Mouse (Mus musculus) spleen, embryonic (tissue): ENCODE results near the gene Prkce.

Experiments used
- CTCF ChIA-PET: fragments of 350-600 bp; sonication (Branson Sonifier 250); formaldehyde crosslinking; loops from one replicate; lab custom pipeline; 2022; lab: Charles Lee

Prkce gene

DNA sequence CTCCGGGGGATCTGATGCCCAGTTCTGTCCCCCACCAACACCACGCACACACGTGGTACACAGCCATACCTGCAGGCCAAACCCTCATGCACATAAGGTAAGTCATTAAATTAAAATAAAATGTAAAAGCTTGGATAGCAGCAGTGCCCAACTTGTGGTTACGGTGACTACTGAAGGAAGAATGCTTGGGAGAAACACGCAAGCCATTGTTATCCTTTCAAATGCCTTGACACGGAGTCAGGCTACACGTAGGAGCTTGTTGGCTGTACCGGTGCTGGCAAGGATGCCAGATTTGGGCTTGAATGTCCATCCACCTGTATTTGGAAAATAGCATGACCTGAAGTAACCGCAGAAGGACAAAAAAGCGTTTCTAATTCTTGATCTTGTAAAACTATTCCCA lies 423.7 kb downstream of the Prkce start:
- CTCF ChIA-PET = interaction anchor here (0.5 kb wide), 1 partner anchor 84 kb away, joined by 4 read pairs; no protein-coding TSS in a partner anchor

DNA sequence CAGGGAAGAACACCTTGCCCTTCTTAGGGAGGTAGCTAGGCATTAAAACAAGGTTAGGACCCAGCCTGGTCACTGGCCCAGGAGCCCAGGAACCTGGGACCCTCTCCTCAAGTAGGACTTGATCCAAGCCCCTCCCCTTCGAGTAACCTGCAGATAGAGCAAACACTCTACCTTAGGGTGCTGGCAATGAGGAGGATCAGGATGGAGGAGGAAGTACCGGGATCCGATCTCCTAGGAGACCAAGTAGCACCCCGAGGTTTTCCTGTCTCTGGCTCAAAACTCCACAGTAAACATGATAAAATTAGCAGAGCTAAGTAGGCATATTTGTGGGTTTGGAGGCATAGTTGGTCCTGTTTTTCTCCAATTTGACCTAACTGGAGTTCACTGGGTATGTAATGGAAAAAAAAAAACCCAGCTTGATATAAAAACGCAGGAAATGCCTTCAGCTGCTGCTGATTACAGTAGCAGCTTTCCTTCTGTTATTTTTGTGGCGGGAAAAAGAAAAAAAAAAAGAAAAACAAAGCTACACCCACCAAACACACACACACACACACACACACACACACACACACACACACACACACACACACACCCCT lies 425.5 kb downstream of the Prkce start:
- CTCF ChIA-PET = interaction anchor here (1.4 kb wide), 1 partner anchor 13 kb away, joined by 4 read pairs; no protein-coding TSS in a partner anchor

DNA sequence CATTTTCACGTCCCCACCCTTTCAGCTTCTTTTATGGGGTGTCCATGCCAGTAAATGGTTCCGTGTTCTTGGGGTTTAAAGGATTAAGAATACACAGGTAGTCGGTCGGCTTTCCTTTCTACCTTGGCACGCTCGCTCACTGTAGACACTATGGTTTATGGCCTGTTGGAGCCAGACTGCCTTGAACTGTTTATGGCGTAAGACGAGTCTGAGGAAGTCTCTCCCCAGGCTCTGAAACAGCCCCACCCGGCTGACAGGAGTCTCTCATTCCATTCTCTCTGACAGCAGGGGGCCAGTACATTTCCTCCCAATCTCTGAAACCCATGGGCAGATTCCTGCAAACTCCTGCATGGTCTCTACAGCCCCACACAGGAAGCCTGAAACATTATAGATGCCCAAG lies 427.9 kb downstream of the Prkce start:
- CTCF ChIA-PET = no interaction called here

DNA sequence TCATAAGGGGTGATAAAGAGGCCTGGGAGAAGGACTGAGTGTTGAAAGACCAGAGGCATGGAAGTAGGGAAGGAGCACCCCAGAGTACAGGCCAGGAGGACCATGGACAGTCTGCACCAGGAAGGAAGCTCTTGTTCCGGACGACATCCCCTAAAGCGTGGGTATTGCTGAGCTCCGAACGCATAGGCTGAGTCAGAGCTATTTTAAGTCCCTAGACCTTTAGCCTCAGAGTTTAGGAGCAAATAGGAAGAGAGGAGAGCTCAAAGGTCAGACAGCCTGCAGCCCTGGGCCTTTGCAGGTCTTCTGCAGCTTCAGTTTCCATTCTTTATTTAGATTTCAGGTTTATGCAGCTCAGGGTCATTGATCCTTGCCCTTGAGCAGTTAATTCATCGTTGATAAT lies 433.5 kb downstream of the Prkce start:
- CTCF ChIA-PET = no interaction called here

DNA sequence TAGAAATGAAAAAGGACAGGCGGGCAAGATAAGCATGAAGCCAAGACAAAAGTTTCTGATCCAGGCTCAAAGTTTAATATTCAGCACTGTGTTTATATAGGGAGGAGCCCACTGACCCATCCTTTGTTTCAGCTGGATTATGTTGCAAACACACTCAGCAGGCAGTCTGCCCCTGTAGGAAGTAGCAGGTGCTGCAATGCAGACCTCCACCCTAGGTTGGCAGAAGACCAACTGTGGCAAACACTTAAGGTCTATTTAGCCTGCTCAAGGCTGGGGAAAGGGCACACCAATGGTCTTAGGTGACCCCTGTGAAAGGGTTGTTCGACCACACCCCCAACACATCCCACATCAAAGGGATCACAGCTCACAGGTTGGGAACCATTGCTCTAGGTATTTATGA lies 434.3 kb downstream of the Prkce start:
- CTCF ChIA-PET = no interaction called here

DNA sequence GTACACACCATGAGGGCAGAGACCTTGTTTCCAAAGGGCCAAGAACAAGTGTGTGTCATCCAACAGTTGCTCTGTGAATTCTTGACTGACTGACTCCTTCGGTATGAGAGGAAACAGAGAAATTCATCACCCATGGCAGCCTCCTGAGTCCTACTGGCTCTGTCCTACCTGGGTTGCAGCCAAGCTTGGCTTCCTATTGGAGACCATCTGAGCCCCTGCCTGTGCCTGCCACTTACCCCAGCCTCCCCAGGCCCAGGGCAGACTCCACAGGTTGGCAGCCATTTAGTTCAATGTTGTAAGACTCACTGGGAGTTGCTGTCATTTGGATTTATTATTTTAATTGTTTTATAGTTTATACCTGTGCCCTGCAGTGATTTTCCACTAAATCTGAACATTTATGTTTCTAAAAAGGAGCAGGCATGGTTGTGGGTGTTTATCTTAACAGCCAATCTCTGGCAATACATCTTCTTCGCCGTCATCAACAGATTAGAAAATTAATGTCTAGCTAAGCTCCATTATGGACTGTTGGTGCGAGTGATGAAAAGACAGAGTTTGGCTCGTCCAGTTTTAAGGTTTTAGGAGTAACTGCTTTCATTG lies 436.4 kb downstream of the Prkce start:
- CTCF ChIA-PET = no interaction called here

DNA sequence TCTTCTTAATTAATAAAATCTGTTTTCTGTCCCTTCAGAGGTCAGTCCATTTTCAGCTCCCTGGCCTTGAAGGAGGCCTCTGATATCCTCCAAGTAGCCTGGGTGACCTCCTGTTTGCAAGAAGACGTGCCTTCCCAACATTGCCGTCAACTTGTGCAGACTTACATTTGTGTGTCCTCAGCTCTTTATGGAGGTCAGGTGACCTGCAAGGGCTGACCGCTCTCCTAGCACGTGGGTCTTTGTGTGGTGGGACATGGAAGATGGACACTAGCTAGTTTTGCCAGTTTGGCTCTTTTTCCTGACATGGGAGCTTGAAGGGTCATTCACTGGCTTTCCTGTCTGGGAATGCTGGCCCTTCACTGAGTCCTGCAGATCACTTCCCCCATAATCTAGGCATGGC lies 440.4 kb downstream of the Prkce start:
- CTCF ChIA-PET = interaction anchor here (0.6 kb wide), 1 partner anchor 635 kb away, joined by 5 read pairs; no protein-coding TSS in a partner anchor

DNA sequence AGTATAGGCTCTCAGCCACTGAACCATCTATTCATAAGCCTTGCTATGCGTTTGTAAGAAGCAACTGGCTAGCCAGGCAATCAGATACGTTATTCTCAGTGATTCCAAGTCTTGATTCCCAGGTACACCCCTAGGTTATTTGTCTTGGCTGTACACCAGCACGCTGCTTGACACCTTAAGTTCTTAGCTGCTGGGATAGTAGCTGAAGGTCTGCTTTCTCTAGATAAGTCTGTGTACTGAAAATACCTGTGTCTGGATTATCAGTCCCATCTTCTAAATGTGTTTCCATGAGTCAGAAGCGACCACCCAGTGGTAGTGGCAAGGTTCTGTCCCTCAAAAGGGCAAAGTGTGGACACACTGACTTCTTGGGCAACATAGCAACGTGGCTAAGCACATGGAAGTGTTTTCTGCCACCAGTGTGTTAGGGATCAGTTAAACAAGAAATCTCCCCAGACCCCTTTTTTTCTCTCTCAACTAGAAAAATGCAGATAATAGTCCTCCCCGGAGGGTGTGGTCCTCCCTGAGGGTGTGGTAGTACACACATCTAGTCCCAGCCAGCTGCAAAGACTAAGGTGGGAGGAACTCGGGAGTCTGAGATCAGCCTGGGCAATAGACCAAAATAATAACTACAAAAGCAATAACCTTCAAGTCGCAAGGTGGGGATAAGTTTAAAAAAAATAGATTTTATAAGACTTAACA lies 442.8 kb downstream of the Prkce start:
- CTCF ChIA-PET = no interaction called here

DNA sequence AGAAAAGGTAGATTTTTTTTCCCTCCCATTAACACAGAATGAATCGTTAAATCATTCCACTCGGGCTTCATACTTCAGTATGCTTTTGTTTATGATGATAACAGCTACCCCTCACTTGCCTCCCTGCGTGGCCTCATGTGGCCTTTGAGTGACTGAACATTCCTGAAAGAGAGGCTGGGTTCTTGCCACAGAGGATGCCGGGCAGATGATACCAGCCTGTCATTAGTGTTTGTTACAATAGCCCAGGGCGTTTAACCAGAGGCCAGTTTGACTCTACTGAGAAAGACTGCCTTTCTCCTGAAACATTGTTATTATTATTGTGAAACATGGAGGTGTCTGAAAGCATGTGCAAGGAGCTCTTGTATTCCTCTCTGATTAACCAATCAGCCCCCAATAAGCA lies 444.2 kb downstream of the Prkce start:
- CTCF ChIA-PET = no interaction called here

DNA sequence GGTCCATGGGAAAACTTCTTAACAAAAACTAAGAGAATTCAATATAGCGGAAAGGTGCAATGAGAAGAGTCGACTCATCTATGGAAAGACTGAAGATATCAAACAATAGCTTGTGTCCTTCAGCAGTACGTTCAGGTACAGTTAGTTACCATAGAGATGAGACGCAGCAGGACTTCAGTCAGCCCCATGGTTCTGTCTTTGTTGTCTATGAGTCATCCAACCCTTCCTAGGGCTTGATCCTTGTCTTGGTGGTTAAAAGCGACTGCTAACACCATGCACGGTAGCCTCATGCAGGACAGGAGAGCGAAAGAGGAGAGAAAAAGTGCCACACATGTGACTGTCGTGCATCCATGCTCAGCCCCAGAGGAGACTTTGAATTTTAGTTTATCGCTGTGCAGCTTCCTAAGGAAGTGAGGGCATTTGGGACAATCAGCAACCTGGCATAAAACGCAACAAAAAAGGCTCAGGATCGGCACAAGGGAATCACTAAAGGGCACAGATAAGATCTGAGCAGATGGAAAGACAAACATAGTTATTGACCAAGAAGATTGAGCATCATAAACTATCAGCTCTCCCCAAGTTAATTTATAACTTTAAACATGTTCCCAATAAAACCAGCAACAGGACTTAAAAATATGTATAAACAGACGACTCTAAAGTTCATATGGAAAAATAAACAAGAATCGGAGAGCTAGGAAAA lies 448.2 kb downstream of the Prkce start:
- CTCF ChIA-PET = no interaction called here

DNA sequence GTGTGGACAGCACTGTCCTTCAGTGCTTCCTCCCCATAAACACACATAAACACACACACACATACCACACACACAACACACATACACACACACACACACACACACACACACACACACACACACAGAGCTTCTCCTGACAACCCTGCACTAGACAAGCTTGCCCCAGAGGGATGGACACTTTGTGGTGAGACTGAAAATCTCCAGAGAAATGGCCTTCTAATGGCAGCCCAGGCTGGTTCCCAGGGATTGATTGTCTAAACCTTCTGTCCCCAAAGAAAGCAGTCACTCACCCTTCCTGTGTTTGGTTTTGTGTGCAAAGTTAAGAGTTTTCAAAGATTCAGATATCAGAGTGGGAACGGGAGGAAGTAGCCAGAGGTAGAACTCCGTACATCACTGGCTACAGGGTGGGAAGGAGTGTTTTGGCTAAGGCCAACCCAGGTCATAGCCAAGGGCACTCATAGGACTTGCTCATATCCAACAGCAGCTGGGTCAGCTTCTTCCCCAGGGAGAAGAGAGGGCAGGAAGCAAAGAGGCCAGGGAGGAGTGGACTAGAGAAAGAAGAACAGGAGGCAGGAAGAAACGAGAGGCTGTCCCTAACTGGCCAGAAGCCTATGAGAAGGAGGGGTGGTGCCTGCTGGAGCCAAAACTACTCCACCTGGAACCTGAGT lies 450.1 kb downstream of the Prkce start:
- CTCF ChIA-PET = no interaction called here

DNA sequence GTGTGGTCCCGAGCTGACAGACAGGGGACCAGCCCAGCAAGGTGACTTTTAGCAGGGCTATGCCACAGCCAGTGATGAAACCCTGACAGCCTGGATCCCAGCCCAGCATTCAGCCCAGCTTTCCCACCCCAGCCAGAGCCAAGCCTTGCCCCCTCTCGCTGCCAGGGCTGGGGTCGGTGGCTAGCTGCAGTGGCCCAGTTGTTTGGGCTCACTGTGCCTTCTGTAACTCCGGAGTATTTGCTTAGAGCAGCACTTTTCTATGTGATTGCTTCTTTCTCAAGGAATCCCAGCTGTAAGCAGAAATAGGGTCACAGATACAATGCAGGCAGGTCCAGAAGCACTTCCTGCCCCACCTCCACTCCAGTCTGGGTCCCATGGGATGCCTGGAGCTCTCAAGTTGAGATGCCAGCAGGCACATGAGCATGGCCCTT lies 450.9 kb downstream of the Prkce start:
- CTCF ChIA-PET = no interaction called here

DNA sequence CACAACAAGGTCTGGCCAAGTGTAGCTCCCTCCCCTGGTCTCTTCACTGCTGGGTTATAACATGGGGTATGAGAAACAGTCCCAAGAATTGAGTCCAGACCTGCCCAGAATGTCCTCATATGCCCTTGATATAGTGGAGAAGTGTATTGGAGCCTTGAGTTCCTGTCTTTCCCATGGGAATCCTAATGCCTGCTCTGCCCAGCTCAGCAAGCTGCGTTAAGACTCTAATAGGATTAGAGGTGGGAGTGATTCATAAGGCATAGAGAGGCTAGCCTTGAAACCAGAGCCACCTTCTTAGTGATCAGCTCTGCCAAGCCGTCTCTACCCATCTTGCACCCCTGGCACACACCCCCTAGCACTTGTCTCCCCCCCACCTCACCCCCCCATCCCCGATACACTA lies 455.3 kb downstream of the Prkce start:
- CTCF ChIA-PET = no interaction called here

DNA sequence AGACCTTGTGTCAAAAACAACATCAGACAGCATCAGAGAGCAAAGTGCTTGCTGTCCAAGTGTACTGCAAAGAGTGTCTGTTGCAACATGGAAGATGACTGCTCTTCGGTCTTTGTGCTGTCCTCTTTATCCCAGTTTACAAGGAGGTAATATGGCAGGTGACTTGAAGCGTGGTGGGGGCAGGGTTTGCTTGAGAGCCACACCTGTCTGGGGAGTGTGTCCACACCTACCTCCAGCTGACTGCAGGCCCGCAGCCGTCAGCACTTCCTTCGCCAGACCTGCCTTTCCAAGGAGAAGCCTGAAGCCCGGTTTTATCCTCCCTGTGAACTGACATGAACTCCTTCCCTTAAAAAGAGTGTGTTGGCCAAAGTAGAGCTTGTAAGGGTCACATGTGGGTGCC lies 458.9 kb downstream of the Prkce start:
- CTCF ChIA-PET = no interaction called here

DNA sequence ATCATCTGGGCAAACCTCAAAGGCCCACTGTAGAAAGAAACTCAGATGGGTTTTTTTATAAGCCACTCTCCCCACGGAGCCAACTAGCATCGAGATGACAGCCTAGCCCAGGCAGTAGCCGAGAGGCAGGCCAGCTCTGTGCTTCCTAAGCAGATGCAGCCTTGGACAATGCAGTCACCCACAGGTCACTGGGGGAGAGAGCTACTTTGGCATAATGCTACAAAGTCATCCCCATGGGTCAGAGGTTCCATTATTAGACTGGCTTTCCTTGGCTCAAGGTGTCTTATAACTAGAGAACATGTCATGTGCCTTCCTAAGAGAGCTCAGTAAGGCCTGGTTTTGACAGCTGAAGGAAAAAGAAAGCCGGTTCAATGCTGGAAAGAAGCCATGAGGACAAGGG lies 465.5 kb downstream of the Prkce start:
- CTCF ChIA-PET = no interaction called here

DNA sequence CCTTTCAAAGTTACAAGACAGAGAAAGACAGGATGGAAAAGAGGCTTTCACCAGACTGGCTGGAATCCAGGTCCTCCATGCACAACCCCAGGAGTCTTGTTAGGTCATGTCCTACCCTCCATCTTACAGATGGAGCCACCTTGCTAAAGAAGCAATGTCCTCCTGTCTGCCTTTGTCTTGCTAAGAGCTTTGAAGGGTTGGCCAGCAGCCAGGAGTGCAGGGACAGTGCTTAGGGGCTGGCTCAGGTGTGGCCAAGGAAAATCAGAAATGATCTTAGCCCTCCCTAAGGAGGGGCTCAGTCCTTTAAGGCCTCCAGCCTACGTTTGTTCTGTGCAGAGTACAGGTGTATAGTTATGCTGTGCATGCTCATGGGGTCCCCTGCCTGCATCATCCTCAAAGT lies 469.7 kb downstream of the Prkce start:
- CTCF ChIA-PET = no interaction called here

DNA sequence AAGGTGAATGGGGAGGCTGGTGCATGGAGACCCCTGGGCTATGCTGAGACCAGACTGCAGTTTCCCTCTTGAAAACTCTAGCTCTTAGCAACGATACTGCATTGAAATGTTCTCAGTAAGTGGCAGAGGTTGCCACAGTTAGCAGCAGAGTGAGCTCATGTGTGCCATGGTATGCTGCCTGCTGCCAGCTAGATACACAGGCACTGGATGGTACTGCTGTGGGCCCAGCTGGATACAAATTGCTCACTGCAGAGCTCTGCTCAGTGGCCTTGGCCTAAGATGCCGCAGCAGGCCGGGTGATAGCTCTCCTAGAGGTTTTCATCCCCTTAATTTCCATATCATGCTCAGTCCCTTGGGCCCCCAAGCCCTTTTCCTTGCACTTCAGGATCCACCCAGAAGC lies 471.7 kb downstream of the Prkce start:
- CTCF ChIA-PET = interaction anchor here (0.5 to 0.7 kb wide), 2 partner anchors 49 to 169 kb away, joined by 3 to 5 read pairs; no protein-coding TSS in a partner anchor

DNA sequence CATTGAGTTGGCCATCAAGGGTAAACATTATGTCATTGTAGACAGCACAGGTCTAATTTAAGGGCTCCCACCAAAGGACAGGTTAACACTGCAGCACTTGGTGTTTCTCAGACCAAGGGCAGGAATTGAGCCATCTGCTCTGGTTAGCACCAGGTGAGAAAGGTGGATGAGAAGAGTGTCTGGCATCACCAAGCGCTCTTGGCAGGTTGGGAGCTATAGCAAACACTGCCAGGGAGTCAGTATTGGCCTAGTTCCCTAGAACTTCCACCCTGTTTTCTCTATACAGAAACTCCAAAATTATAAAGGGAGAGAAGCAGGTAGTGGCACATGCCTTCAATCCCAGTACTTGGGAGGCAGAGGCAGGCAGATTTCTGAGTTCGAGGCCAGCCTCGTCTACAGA lies 479.6 kb downstream of the Prkce start:
- CTCF ChIA-PET = no interaction called here

DNA sequence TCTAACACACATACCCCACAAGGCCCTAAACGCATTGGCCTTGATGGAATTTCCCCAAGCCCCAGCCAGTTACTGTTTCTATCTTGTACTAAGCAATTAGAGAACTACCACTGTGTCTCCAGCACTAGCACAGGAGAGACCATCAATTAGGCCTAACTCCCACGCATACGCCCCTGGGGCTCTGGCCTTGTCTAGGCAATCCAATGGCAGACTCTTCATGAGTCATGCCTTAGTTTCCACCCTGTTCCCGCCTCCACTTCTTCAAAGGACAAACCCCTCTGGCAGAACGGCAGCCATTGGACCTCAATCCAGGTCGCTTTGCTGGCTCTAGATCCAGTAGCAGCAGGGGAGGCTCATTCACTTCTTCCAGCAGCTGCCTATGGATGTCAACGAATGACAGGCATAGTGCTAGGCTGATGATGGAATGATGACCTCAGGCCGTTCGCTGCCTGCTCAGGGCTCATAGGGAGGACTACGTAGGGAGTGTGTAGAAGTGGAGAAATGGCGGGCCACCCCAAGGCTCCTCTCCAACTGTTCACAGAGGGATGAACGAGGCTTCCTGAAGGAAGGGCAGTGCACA lies 481.4 kb downstream of the Prkce start:
- CTCF ChIA-PET = no interaction called here

DNA sequence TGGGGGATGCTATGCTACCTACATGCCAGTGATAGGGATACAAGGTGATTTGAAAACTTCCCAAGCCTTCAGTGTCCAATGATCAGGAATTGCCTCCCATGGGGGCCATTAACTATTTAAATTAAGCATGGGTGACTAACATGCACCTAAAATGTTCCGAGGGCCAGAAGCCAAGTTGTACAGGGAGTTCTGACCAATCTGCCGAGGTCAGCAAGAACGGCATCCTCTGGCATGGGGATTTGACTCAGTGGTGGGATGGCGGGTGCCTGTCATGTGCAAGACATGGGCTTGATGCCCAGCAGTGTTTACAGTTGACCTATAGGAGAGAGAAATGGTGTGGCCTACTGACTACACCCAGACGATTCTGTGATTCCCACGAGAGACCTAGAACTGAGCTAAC lies 482.7 kb downstream of the Prkce start:
- CTCF ChIA-PET = no interaction called here

DNA sequence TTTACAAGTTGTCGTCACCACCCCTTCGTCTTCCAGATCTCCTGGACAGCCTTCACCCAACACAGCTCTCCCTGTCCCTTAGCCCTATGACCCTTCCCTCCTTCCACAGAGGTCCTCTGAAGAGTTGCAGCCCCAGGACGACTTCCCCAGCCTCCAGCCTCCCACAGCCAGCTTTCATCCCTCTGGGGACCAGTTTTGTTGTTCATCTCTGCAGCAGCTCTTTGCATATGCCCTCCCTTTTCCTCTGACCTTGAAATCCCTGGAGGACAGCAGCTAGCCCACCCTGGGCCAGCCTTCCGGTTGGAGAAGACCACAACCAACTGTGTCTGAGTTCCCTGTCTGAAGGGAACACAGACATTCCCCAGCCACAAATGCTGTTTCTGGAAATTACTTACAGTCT lies 483.5 kb downstream of the Prkce start:
- CTCF ChIA-PET = no interaction called here

DNA sequence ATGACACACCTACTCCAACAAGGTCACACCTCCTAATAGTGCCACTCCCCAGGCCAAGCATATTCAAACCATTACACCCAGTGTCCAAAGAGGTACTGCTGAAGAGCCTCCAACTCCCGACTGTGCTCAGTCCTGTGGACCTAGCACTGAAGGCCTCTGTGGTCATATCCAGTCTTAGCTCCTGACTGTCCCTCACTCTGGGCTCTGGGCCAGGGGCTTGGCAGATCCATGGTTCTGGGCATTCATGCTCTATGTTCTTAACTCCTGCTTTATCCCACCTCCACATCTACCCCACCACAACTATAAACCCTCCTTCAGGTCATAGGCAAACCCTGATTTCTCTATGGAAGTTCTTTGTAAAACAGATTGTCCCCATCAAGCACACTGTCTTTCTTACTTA lies 485.2 kb downstream of the Prkce start:
- CTCF ChIA-PET = no interaction called here
